Mouse (Mus musculus) liver, postnatal 0 days (tissue): Measurements from ENCODE around the gene AI661453. TPM values are rescaled to one million over a fixed set of nuclear protein-coding genes. Genes with fewer than 3 reads are reported as not detected.

Experiments used
- ATAC-seq: fragments of 200-750 bp; cut with Nextera tagmentation; 2 replicates; pipeline ENCODE4 v1.8.0; 2017; ENCODE audit warnings: mild to moderate bottlenecking, moderate library complexity
- DNase-seq: peaks from one replicate; pipeline ENCODE4 v3.0.0-alpha.2; 2016
- H3K27ac ChIP-seq: fragments of 300-500 bp; sonication (generic); 2 replicates; pipeline ENCODE4 v1.5.1; 2014; ENCODE audit warnings: antibody characterized with exemption, moderate library complexity, mild to moderate bottlenecking, low read depth
- H3K27me3 ChIP-seq: fragments of 300-500 bp; sonication (generic); 2 replicates; pipeline ENCODE4 v1.6.1; 2014; ENCODE audit warnings: low read length, control low read depth, mixed read lengths; ENCODE audit not compliant: insufficient read depth
- H3K36me3 ChIP-seq: fragments of 300-500 bp; sonication (generic); replicated peaks from 2 replicates; pipeline ENCODE4 v1.6.1; 2014; ENCODE audit warnings: mild to moderate bottlenecking, control low read depth, low read length, moderate library complexity, mixed read lengths; ENCODE audit not compliant: insufficient read depth
- H3K4me1 ChIP-seq: fragments of 300-500 bp; sonication (generic); 2 replicates; pipeline ENCODE4 v1.6.1; 2014; ENCODE audit warnings: antibody characterized with exemption, mild to moderate bottlenecking, control low read depth; ENCODE audit not compliant: insufficient read depth
- H3K4me2 ChIP-seq: fragments of 300-500 bp; sonication (generic); 2 replicates; pipeline ENCODE4 v1.6.1; 2014; ENCODE audit warnings: low read depth, mild to moderate bottlenecking, low read length, moderate library complexity, mixed read lengths
- H3K4me3 ChIP-seq: fragments of 300-500 bp; sonication (generic); 2 replicates; pipeline ENCODE4 v1.5.1; 2014; ENCODE audit warnings: low read depth, low read length
- H3K9ac ChIP-seq: fragments of 300-500 bp; sonication (generic); replicated peaks from 2 replicates; pipeline ENCODE4 v1.6.1; 2014; ENCODE audit warnings: mild to moderate bottlenecking, moderate library complexity
- H3K9me3 ChIP-seq: fragments of 300-500 bp; sonication (generic); 2 replicates; pipeline ENCODE4 v1.6.1; 2016; ENCODE audit warnings: mild to moderate bottlenecking, control low read depth, low read length, mixed read lengths
- CTCF ChIP-seq: sonication (generic); IDR thresholded peaks from 2 replicates; pipeline ENCODE4 v1.5.1; 2016; ENCODE audit warnings: antibody characterized with exemption, low read depth
- EP300 ChIP-seq: IDR thresholded peaks from 2 replicates; pipeline ENCODE4 v1.6.1; 2016; ENCODE audit warnings: antibody characterized with exemption, low read depth, mild to moderate bottlenecking
- WGBS: fragments of 180-500 bp; shearing (Covaris S2); extraction: QIAGEN DNeasy Blood & Tissue Kit; methylation state at CpG from one replicate; pipeline ENCODE4 v1.1.7; 2014; ENCODE audit not compliant: insufficient replicate concordance; 5-methylcytosine and 5-hydroxymethylcytosine counted together
- polyA plus RNA-seq: library from polyadenylated mRNA; unstranded; fragments of >200 nt; fragmentation: Nextera tagmentation; extraction: Ambion mirVana; gene quantifications from 2 replicates; pipeline ENCODE4 v1.2.1, GENCODE M21; 2015

The AI661453 gene
- polyA plus RNA-seq, 1 experiment from 2014 or later = 1.0 TPM

GRCm38 (mm10) chr17:47504941-47505346 is 68.5 kb downstream of the AI661453 start, which contains the start of gene Ccnd3:
Gene Ccnd3, plus strand, starts transcription at chr17:47505051.
- Histone ChIP-seq H3K36me3 (peaks cover 6% of the 10 kb centered on the region; the same call in 1 of the 2 replicates), H3K4me2 (peak within 1 kb of the TSS; percentile 89), H3K4me1 (peaks cover 58% of the 10 kb centered on the region), H3K4me3 (peak within 1 kb of the TSS; percentile 60), H3K9me3 (no peaks in the 10 kb centered on the region), H3K9ac (peak within 1 kb of the TSS; percentile 70), H3K27ac (peak within 1 kb of the TSS; percentile 100), H3K27me3 (no peaks in the 10 kb centered on the region)
- DNase-seq (peak; percentile 86), ATAC-seq (peak; percentile 19)
- 1% methylated on average over 22 of the region's 22 CpGs for WGBS
- no peak for TF ChIP-seq CTCF
- TF ChIP-seq EP300 = 0 out of 2 replicates have a peak, but pooled peaks have one; percentile 33

GRCm38 (mm10) chr17:47505566-47505965 is 69.2 kb downstream of the AI661453 start:
- WGBS = 27% methylated on average over 2 of the region's 2 CpGs
- peak overlapping the region; percentile 100 for H3K27ac ChIP-seq
- TF ChIP-seq CTCF = no peak
- no peak for TF ChIP-seq EP300
- H3K4me2 ChIP-seq = peak overlapping the region; percentile 89
- peaks cover 63% of the 10 kb centered on the region for H3K4me1 ChIP-seq
- H3K27me3 ChIP-seq = no peaks in the 10 kb centered on the region
- no peaks in the 10 kb centered on the region; the same call in 1 of the 2 replicates for H3K36me3 ChIP-seq
- ATAC-seq (no peak), DNase-seq (no peak)
- no peaks in the 10 kb centered on the region for H3K9me3 ChIP-seq
- peak overlapping the region; percentile 70 for H3K9ac ChIP-seq
- peak overlapping the region; percentile 60 for H3K4me3 ChIP-seq

- H3K4me2 ChIP-seq = peak overlapping the region; percentile 89
- ATAC-seq = no peak
- H3K9ac ChIP-seq = peak overlapping the region; percentile 70
- peak overlapping the region; percentile 100 for H3K27ac ChIP-seq
- TF ChIP-seq EP300 = no peak
- TF ChIP-seq CTCF = no peak
- H3K27me3 ChIP-seq = no peaks in the 10 kb centered on the region
- H3K4me3 ChIP-seq = peak overlapping the region; percentile 60
- 63% methylated on average over 1 of the region's 1 CpGs for WGBS
- peaks cover 66% of the 10 kb centered on the region for H3K4me1 ChIP-seq
- DNase-seq = no peak
- no peaks in the 10 kb centered on the region; the same call in 1 of the 2 replicates for H3K36me3 ChIP-seq
- H3K9me3 ChIP-seq = no peaks in the 10 kb centered on the region
Measured at GRCm38 (mm10) chr17:47506042-47506441, 69.6 kb downstream of the AI661453 start.

- Histone ChIP-seq H3K4me2 (peak overlapping the region; percentile 89), H3K27me3 (no peaks in the 10 kb centered on the region), H3K4me1 (peaks cover 71% of the 10 kb centered on the region), H3K36me3 (no peaks in the 10 kb centered on the region; the same call in 1 of the 2 replicates), H3K4me3 (peak overlapping the region; percentile 60), H3K27ac (peak overlapping the region; percentile 100), H3K9ac (no peak overlapping the region), H3K9me3 (no peaks in the 10 kb centered on the region)
- 80% methylated on average over 4 of the region's 4 CpGs for WGBS
- DNase-seq (no peak), ATAC-seq (no peak)
- TF ChIP-seq EP300 = no peak
- no peak for TF ChIP-seq CTCF
Measured at GRCm38 (mm10) chr17:47506697-47507096, 70.3 kb downstream of the AI661453 start.

GRCm38 (mm10) chr17:47507523-47507922 is 71.1 kb downstream of the AI661453 start:
- H3K4me3 ChIP-seq = peak overlapping the region; percentile 60; the same call in 1 of the 2 replicates
- ATAC-seq (no peak), DNase-seq (no peak)
- H3K4me1 ChIP-seq = peaks cover 75% of the 10 kb centered on the region
- TF ChIP-seq CTCF = no peak
- H3K9me3 ChIP-seq = no peaks in the 10 kb centered on the region
- H3K27me3 ChIP-seq = no peaks in the 10 kb centered on the region
- H3K27ac ChIP-seq = peak overlapping the region; percentile 100
- peak overlapping the region; percentile 89 for H3K4me2 ChIP-seq
- H3K9ac ChIP-seq = peak overlapping the region; percentile 69
- H3K36me3 ChIP-seq = no peaks in the 10 kb centered on the region; the same call in 1 of the 2 replicates
- 37% methylated on average over 2 of the region's 2 CpGs for WGBS

- Histone ChIP-seq H3K4me2 (peak overlapping the region; percentile 89), H3K27ac (peak overlapping the region; percentile 100), H3K9me3 (no peaks in the 10 kb centered on the region), H3K27me3 (no peaks in the 10 kb centered on the region), H3K4me3 (peak overlapping the region; percentile 46), H3K4me1 (peaks cover 75% of the 10 kb centered on the region), H3K9ac (peak overlapping the region; percentile 69), H3K36me3 (no peaks in the 10 kb centered on the region; the same call in 1 of the 2 replicates)
- WGBS = 2% methylated on average over 12 of the region's 12 CpGs
- ATAC-seq (peak; percentile 73), DNase-seq (peak; percentile 96)
- TF ChIP-seq CTCF (0 out of 2 replicates have a peak, but pooled peaks have one; percentile 1), EP300 (peak; percentile 97)
Measured at GRCm38 (mm10) chr17:47508012-47508608, 71.7 kb downstream of the AI661453 start.
